Mouse (Mus musculus): ENCODE results near the gene Edar. TPM values are rescaled to one million over a fixed set of nuclear protein-coding genes. Genes with fewer than 3 reads are reported as not detected.
A peak's percentile ranks its signal among the peaks of the same experiment; 100 is the strongest.

The Edar gene
- polyA plus RNA-seq, 1 experiment from 2014 or later: 0.28 TPM

DNA sequence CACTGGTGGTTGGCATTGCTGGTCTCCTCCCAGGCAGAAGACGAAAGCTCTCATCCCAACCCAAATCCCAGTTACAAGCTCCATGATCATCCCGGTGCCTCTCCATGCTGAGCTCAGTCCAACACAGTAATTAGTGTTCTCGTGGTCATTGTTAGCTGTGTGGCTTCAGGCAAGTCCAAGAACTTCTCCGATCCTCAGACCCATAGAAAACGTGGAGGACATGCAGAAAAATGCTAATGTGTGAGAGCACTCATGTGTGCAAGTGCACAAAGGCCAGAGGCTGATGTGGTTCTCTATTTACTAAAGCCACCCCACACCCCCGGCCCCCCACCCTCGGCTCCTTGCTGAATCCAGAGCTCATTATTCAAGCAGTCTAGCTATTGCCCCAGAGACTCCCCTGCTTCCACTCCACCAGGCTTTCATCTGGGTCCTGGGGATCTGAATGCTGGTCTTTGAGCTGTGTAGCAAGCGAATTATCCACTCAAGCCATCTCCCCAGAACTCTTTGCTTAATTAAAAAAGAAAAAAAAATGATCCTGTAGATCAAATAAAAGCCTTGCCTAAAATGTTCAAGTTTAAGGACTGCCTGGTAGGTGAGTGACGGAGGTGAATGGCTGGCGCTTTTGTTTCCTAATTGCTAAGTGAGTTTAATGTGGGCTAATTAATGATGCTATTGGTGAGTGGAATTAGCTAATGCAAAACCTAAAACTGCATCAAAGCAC, 2.7 kb downstream of the Edar start:
- Histone ChIP-seq H3K27me3 (replicated peaks) (no peaks in the 10 kb centered on the region; the same call in 1 of the 2 replicates), H3K9ac (no peak overlapping the region), H3K4me2 (no peak overlapping the region), H3K4me1 (peaks cover 21% of the 10 kb centered on the region), H3K27ac (peak overlapping the region; percentile 13; the same call in 1 of the 2 replicates), H3K4me3 (no peak overlapping the region), H3K9me3 (no peaks in the 10 kb centered on the region), H3K36me3 (replicated peaks) (no peaks in the 10 kb centered on the region)
- ATAC-seq (replicated peaks): peak; percentile 66
- WGBS: 26% methylated on average over 10 of the region's 10 CpGs

DNA sequence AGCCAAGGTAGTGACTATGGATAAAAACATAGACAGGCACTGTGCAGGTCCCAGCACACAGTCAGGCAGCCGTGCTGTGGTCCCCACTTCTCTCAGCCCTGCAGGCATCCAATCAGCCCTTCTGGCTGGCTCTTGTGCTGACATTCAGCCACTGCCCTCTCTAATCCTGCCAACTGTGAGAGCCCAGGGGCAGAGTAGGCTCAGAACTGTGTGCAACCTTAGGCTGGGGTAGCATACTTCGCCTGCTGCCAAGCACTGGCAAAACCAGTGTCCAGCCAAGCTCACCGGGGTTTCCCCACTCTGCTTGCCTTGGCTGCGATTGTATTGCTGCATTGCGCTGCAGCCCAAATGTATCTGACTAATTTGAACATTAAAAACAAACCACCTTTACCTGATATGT, 11.6 kb downstream of the Edar start:
- Histone ChIP-seq H3K4me3 (no peak overlapping the region), H3K27ac (no peak overlapping the region), H3K4me2 (no peak overlapping the region), H3K9ac (no peak overlapping the region), H3K4me1 (0 out of 2 replicates have a peak, but pooled peaks cover 3% of the 10 kb centered on the region), H3K9me3 (no peaks in the 10 kb centered on the region), H3K27me3 (replicated peaks) (no peaks in the 10 kb centered on the region), H3K36me3 (replicated peaks) (no peaks in the 10 kb centered on the region)
- ATAC-seq (replicated peaks): peak; percentile 25; the same call in 1 of the 2 replicates
- WGBS: 79% methylated on average over 5 of the region's 5 CpGs

DNA sequence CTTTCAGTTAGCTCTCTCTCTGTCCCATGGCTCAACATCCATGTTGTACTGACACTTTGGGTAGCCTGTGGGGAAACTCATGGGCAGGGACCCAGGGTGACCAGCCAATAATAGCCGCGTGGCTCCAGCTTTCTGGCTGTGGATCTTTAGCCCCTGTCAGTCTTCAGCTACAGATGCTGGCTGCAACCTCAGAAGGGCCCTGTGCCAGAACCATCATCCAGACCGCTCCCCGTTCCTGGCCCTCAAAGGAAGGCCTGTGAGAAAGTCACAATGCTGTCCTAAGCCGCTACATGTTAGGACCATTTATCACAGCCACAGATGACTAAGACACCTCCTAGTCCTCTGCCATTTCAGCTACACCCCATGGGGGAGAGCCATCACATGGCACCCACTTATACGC, 12.0 kb downstream of the Edar start:
- no peaks in the 10 kb centered on the region for H3K27me3 ChIP-seq (replicated peaks)
- H3K4me3 ChIP-seq: no peak overlapping the region
- no peaks in the 10 kb centered on the region for H3K36me3 ChIP-seq (replicated peaks)
- H3K9ac ChIP-seq: no peak overlapping the region
- ATAC-seq (replicated peaks): 0 out of 2 replicates have a peak, but pooled peaks have one; percentile 16
- no peak overlapping the region for H3K27ac ChIP-seq
- H3K4me2 ChIP-seq: no peak overlapping the region
- 82% methylated on average over 6 of the region's 6 CpGs for WGBS
- H3K9me3 ChIP-seq: no peaks in the 10 kb centered on the region
- 0 out of 2 replicates have a peak, but pooled peaks cover 3% of the 10 kb centered on the region for H3K4me1 ChIP-seq

DNA sequence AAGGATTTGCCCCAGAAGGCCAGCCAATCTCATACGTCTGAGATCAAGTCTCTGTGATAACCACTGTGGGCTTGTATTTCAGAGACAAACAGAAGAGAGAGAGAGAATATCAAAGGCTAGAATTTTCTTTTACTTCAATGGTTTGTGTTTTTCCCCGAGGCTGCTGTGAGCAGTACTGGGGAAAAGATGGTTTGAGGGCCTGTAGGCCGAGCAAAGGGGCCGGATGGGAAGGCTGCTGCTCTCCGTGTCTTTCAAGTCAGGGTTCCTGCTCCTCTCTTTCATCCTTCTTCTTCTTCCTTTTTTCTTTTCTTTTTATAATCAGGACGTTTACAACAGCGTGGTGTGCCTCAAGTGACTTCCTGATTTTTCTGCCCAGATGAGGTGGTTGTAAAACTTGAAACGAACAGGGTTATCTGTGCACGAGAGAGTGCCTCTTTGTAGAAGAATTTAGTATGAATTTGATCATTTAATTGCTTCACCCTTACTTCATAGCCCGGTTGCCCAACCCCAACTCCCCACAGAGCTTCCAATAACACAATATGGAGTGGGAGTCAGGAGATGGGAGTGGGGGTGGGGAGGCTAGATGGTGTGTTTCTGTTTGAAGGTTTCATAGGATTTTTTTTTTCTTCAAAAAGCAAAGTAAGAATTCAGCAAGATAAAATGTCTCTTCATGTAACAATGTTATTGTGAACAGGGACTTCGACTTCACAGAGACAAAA, 16.0 kb downstream of the Edar start:
- H3K4me3 ChIP-seq: no peak overlapping the region
- no peaks in the 10 kb centered on the region for H3K27me3 ChIP-seq (replicated peaks)
- no peak overlapping the region for H3K4me2 ChIP-seq
- H3K4me1 ChIP-seq: 0 out of 2 replicates have a peak, but pooled peaks cover 3% of the 10 kb centered on the region
- no peaks in the 10 kb centered on the region for H3K36me3 ChIP-seq (replicated peaks)
- H3K9ac ChIP-seq: no peak overlapping the region
- H3K27ac ChIP-seq: peak overlapping the region; percentile 36; the same call in 1 of the 2 replicates
- peak; percentile 85 for ATAC-seq (replicated peaks)
- no peaks in the 10 kb centered on the region for H3K9me3 ChIP-seq
- 57% methylated on average over 11 of the region's 11 CpGs for WGBS

DNA sequence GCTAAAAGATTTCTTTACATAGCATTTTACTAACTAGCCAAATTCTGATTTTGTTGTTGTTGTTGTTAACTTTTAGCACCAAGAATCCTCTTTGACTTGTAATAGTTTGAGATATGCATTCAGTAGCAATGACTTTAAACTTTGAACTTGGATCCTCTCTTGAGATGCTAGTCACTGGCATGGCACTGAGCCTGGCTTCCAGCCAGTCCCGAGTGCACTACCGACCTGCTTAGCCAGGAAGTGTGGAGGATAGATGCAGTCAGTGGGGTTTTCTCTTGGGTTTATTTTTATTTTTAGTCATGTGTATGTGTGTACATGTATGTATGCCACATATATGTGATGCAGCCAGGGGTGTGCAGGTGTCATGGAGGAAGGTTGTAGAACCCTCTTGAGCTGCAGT, 17.7 kb downstream of the Edar start:
- H3K9ac ChIP-seq: no peak overlapping the region
- no peak for ATAC-seq (replicated peaks)
- no peak overlapping the region for H3K4me2 ChIP-seq
- no peaks in the 10 kb centered on the region for H3K36me3 ChIP-seq (replicated peaks)
- no peaks in the 10 kb centered on the region for H3K9me3 ChIP-seq
- H3K27me3 ChIP-seq (replicated peaks): no peaks in the 10 kb centered on the region
- no peak overlapping the region for H3K27ac ChIP-seq
- WGBS: 66% methylated on average over 2 of the region's 2 CpGs
- H3K4me3 ChIP-seq: no peak overlapping the region
- H3K4me1 ChIP-seq: peaks cover 5% of the 10 kb centered on the region

DNA sequence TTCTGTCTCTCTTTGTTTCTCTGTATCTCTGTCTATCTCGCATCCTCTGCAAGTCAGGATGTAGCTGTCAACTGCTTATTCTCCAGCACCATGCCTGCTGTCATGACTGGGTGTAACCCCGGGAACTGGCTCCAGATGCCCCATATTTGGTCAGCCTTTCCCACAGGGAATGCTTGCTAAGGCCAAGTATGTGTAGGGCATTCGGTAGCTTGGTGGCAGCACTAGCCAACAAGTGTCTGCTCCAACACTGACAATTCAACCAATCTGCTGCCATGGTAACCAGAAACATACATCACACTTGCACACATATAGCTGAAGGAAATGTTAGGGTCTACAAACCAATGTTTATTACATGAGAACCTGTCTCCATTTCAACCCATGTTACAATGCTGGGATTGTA, 21.8 kb downstream of the Edar start:
- peaks cover 21% of the 10 kb centered on the region for H3K4me1 ChIP-seq
- ATAC-seq (replicated peaks): no peak
- no peak overlapping the region for H3K4me2 ChIP-seq
- H3K9me3 ChIP-seq: no peaks in the 10 kb centered on the region
- H3K27me3 ChIP-seq (replicated peaks): no peaks in the 10 kb centered on the region; the same call in 1 of the 2 replicates
- 71% methylated on average over 3 of the region's 3 CpGs for WGBS
- no peak overlapping the region for H3K4me3 ChIP-seq
- H3K9ac ChIP-seq: no peak overlapping the region
- no peak overlapping the region for H3K27ac ChIP-seq
- H3K36me3 ChIP-seq (replicated peaks): no peaks in the 10 kb centered on the region

DNA sequence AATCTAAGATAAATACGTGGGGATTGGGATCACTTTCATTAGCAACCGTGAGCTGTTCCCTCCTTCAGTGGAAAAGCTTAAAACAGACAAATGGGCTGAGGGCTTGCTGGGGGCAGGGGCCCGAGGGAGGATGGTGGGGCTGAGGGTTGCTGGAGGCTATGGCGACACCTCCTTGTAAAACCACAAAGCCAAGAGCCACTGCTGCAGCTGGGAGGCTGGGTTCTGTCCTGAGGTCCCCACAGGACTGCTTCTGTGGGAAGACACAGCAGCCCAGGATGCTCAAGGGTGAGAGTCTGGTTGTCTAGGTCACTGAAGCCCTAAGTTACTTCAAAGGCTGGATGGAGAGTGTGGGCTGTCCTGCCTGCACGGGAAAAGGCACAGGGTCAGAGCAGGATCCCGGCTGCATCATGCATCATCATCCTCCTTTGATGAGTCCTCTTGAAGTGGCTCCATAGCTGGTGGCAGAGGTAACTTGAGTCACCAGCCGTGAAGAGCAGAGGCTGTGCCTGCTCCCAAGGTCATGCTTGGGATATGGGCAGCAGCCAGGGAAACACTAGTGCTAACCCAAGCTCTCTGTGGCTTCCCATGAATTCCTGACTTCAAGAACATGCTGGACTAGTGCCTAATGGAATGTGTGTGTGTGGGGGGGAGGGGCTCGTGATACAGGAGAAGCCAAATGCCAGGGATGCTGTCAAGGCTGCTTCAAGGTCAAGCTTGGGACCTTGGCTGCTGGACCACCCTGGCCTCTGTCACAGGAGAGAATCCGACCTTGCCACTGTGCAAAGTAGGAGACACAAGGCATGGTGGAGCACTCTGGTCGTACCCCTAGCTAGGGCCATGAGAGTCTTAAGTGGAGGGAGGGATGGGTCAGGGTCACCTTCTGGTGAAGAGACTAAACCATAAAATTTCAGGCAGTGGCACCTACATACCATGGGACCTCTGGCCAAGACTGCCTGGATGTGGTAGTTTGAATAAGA, 22.7 kb downstream of the Edar start:
- Histone ChIP-seq H3K4me1 (peaks cover 21% of the 10 kb centered on the region), H3K4me2 (peak overlapping the region; percentile 27; the same call in 1 of the 2 replicates), H3K27me3 (replicated peaks) (no peaks in the 10 kb centered on the region; the same call in 1 of the 2 replicates), H3K9me3 (no peaks in the 10 kb centered on the region), H3K27ac (no peak overlapping the region), H3K9ac (no peak overlapping the region), H3K4me3 (no peak overlapping the region), H3K36me3 (replicated peaks) (no peaks in the 10 kb centered on the region)
- WGBS: 36% methylated on average over 10 of the region's 10 CpGs
- ATAC-seq (replicated peaks): peak; percentile 28

DNA sequence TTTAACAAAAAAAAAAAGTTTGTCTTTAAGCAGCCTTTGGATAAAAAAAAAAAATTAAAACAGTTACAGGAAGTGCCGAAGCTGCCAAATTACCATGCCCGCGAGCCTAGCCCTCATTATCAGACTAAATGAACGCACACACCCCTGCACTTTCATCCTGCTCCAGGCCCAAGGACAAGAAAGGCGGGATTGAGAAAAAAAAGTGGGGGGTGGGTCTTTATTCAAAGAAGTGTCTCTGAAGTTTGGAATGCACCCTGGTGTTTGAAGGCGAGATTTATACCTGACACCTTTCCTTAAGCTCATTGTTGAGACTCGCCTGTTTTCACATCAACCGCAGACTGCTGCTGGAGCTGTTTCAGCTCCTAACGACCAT, 23.4 kb downstream of the Edar start:
- Histone ChIP-seq H3K4me2 (peak overlapping the region; percentile 27), H3K4me3 (no peak overlapping the region), H3K4me1 (peaks cover 21% of the 10 kb centered on the region), H3K27ac (no peak overlapping the region), H3K9ac (no peak overlapping the region), H3K36me3 (replicated peaks) (no peaks in the 10 kb centered on the region), H3K9me3 (no peaks in the 10 kb centered on the region), H3K27me3 (replicated peaks) (no peaks in the 10 kb centered on the region; the same call in 1 of the 2 replicates)
- 3% methylated on average over 9 of the region's 9 CpGs for WGBS
- 0 out of 2 replicates have a peak, but pooled peaks have one; percentile 8 for ATAC-seq (replicated peaks)

DNA sequence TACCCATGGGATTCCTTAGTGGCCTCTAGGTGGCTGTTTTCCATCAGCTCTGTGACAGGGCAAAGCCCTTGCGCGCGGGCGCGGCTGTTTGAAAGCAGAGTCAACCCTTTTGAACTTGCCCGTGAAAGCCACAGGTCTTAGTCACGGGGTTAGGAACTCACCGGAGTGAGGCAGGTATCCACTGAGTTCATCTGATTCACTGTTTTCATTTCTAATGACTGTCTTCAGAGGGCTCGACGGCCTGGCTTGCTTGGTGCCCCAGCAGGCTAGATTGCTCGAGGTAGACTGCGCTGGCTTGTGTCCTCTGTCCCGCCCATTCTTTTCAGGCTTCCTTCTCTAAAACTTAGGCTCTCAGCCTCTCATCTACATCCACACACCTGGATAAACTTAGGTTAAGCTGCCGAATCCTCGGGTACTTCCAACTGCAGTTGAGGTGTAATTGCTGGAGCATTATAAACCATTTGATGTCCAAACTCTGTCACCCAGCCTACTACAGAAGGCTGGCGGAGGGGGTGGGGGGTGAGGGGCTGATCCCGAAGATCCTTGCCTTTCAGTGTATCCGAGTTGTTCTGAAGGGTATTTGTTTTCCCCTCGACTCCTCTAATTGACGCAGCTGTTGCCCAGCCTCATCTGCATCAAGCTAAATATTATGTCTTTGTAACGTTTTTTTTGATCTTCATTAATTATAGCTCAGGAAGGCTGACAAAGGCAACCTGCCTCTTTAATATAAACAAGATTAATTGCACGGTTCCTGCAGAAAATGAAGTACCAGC, 24.0 kb downstream of the Edar start:
- no peaks in the 10 kb centered on the region for H3K9me3 ChIP-seq
- H3K4me1 ChIP-seq: peaks cover 21% of the 10 kb centered on the region
- no peak overlapping the region for H3K4me3 ChIP-seq
- WGBS: 6% methylated on average over 22 of the region's 22 CpGs
- H3K27ac ChIP-seq: no peak overlapping the region
- no peaks in the 10 kb centered on the region for H3K36me3 ChIP-seq (replicated peaks)
- peak; percentile 40; the same call in 1 of the 2 replicates for ATAC-seq (replicated peaks)
- no peak overlapping the region for H3K9ac ChIP-seq
- no peaks in the 10 kb centered on the region; the same call in 1 of the 2 replicates for H3K27me3 ChIP-seq (replicated peaks)
- peak overlapping the region; percentile 27 for H3K4me2 ChIP-seq

DNA sequence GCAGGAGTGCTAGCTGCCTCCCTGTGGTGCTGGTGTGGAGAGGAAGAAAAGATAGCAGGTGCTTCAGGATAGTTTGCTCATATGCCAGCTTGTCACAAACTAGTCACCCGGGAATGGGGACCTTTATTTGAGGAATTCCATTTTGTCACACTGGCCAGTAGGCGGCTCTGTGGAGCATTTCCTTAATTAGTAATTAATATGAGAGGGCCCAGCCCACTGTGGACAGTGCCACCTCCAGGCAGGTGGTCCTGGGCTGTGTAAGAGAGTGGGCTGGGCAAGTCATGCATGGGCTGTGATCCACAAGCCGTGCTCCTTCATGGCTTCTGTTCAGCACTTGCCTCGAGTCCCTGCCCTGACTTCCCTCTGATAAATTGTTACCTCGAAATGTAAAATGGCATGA, 26.7 kb downstream of the Edar start:
- WGBS: 66% methylated on average over 5 of the region's 5 CpGs
- no peaks in the 10 kb centered on the region; the same call in 1 of the 2 replicates for H3K27me3 ChIP-seq (replicated peaks)
- peaks cover 21% of the 10 kb centered on the region for H3K4me1 ChIP-seq
- no peaks in the 10 kb centered on the region for H3K36me3 ChIP-seq (replicated peaks)
- no peak overlapping the region for H3K27ac ChIP-seq
- H3K9me3 ChIP-seq: no peaks in the 10 kb centered on the region
- H3K4me3 ChIP-seq: no peak overlapping the region
- no peak for ATAC-seq (replicated peaks)
- no peak overlapping the region for H3K9ac ChIP-seq
- no peak overlapping the region for H3K4me2 ChIP-seq

DNA sequence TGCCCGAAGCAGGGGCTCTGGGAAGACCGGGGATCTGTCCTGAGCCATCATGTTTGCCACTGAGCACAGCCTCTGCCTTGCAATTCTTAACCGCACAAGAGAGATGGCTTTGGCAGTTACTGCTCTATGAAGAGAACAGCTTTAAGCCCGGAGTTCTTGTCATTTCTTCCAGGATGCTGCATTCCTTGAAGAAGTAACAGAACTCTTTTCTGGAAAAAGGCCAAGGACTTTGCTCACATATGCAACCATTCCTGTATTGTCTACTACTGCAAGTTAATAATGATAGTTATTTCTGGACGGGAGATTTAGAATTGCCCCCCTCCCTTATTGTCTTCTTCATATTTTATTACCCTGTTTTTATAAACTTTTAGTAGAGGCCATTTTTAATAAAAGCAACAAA, 30.8 kb downstream of the Edar start:
- no peak overlapping the region for H3K9ac ChIP-seq
- WGBS: 90% methylated on average over 5 of the region's 5 CpGs
- H3K4me3 ChIP-seq: no peak overlapping the region
- ATAC-seq (replicated peaks): no peak
- H3K36me3 ChIP-seq (replicated peaks): no peaks in the 10 kb centered on the region
- H3K4me2 ChIP-seq: no peak overlapping the region
- H3K4me1 ChIP-seq: no peaks in the 10 kb centered on the region; the same call in 1 of the 2 replicates
- H3K27me3 ChIP-seq (replicated peaks): no peaks in the 10 kb centered on the region
- H3K9me3 ChIP-seq: no peaks in the 10 kb centered on the region
- H3K27ac ChIP-seq: no peak overlapping the region

Data from midbrain, embryonic 15.5 days (tissue).